Mouse (Mus musculus) lung, adult 2 months (tissue): ENCODE data around the gene Gpr83.

ENCODE experiments used
- CTCF ChIP-seq: fragments of 200-500 bp; IDR thresholded peaks from 2 replicates; pipeline ENCODE4 v1.5.1; 2011; ENCODE audit warnings: mild to moderate bottlenecking, low read length, control low read depth; ENCODE audit not compliant: insufficient read depth
- POLR2A ChIP-seq: fragments of 200-500 bp; IDR thresholded peaks from 2 replicates; pipeline ENCODE4 v1.6.1; 2011; ENCODE audit warnings: low read depth, mild to moderate bottlenecking, control low read depth, low read length, borderline replicate concordance; ENCODE audit errors: extremely low read depth

DNA sequence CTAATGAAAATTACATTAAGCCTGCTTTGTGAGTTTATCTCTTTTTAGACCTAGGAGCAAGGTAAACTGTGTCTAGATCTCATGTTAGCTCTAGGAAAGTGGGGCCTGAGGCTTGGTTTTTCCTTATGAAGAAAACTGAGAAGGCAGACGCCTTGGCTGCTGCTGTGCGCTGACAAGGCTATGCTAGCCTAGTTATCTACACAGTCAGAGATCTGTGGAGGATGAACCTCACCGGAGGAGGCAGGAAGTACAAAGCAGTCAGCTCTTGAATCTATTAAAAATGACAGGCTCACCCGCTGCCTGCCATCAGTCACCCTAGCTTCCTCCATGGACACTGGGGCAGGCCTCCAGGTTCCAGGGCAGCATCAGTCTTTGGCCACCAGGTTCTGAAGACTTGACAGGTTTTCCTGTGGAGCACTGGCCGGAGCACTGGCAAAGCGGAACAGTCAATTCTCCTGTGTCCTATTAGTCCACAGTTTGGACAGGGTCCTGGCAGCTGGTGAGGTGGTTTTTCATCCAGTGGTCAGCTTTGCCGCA is 1.8 kb upstream of the Gpr83 start:
- TF ChIP-seq CTCF (no peak), POLR2A (no peak)
